Mouse (Mus musculus) embryonic facial prominence, embryonic 11.5 days (tissue): ENCODE results near the gene Cib2. TPM values are rescaled to one million over a fixed set of nuclear protein-coding genes. Genes with fewer than 3 reads are reported as not detected.

ENCODE experiments used
- ATAC-seq: fragments of 200-750 bp; cut with Nextera tagmentation; replicated peaks from 2 replicates; pipeline ENCODE4 v1.8.0; 2017; ENCODE audit warnings: low read depth; ENCODE audit not compliant: insufficient number of reproducible peaks, low FRiP score, low TSS enrichment
- DNase-seq: peaks from one replicate; pipeline ENCODE4 v3.0.0-alpha.2; 2015; ENCODE audit warnings: low spot score
- H3K27ac ChIP-seq: fragments of 300-500 bp; sonication (generic); replicated peaks from 2 replicates; pipeline ENCODE4 v1.5.1; 2014; ENCODE audit warnings: mild to moderate bottlenecking, low read depth, low read length, control low read depth
- H3K27me3 ChIP-seq: fragments of 300-500 bp; sonication (generic); 2 replicates; pipeline ENCODE4 v1.6.1; 2014; ENCODE audit warnings: mild to moderate bottlenecking, low read length, moderate library complexity, mixed read lengths; ENCODE audit not compliant: control insufficient read depth, insufficient read depth
- H3K36me3 ChIP-seq: fragments of 300-500 bp; sonication (generic); replicated peaks from 2 replicates; pipeline ENCODE4 v1.6.1; 2014; ENCODE audit warnings: low read depth, mild to moderate bottlenecking, low read length, moderate library complexity, mixed read lengths; ENCODE audit not compliant: control insufficient read depth, insufficient read depth
- H3K4me1 ChIP-seq: fragments of 300-500 bp; sonication (generic); 2 replicates; pipeline ENCODE4 v1.6.1; 2014; ENCODE audit warnings: low read length, mixed read lengths; ENCODE audit not compliant: control insufficient read depth, insufficient read depth
- H3K4me2 ChIP-seq: fragments of 300-500 bp; sonication (generic); 2 replicates; pipeline ENCODE4 v1.6.1; 2014; ENCODE audit warnings: low read depth, mild to moderate bottlenecking, control low read depth, low read length, moderate library complexity
- H3K4me3 ChIP-seq: fragments of 300-500 bp; sonication (generic); 2 replicates; pipeline ENCODE4 v1.5.1; 2014; ENCODE audit warnings: low read depth, low read length, control low read depth
- H3K9ac ChIP-seq: fragments of 300-500 bp; sonication (generic); replicated peaks from 2 replicates; pipeline ENCODE4 v1.6.1; 2014; ENCODE audit warnings: mild to moderate bottlenecking, control low read depth, low read length
- H3K9me3 ChIP-seq: fragments of 300-500 bp; sonication (generic); replicated peaks from 2 replicates; pipeline ENCODE4 v1.6.1; 2016; ENCODE audit warnings: mild to moderate bottlenecking, low read length, inconsistent platforms, mixed read lengths; ENCODE audit not compliant: control insufficient read depth
- whole genome bisulfite sequencing: fragments of 180-500 bp; shearing (Covaris S2); extraction: QIAGEN DNeasy Blood & Tissue Kit; methylation state at CpG from one replicate; pipeline ENCODE4 v1.1.7; 2014; 5-methylcytosine and 5-hydroxymethylcytosine counted together
- polyA plus RNA-seq: library from polyadenylated mRNA; unstranded; fragments of >200 nt; fragmentation: Nextera tagmentation; extraction: Ambion mirVana; gene quantifications from 2 replicates; pipeline ENCODE4 v1.2.1, GENCODE M21; 2014

Cib2 gene
- polyA plus RNA-seq, 1 experiment from 2014 or later, result 17.6 TPM

DNA sequence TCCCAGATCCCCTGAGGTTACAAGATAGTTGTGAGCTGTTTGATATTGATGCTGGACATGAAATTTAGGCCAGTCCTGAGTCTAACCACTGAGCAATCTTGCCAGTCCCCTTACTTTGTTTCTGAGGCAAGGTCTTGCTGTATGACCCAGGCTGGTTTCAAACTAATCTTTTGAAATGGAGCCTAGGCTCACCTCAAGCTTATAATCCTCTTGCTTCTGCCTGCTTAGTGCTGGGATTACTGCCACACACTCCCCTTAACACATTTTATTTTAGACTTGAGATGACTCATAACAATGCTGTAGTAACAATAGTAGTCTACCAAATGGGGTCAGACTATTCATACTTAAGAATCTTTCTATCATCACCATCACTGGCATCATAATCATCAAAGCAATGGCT is 28.6 kb downstream of the Cib2 start:
- H3K27ac ChIP-seq, result no peak overlapping the region
- no peaks in the 10 kb centered on the region for H3K4me1 ChIP-seq
- no peaks in the 10 kb centered on the region for H3K9me3 ChIP-seq
- no peak for DNase-seq
- no peaks in the 10 kb centered on the region for H3K27me3 ChIP-seq
- ATAC-seq, result no peak
- H3K4me2 ChIP-seq, result no peak overlapping the region
- no peak overlapping the region for H3K9ac ChIP-seq
- H3K36me3 ChIP-seq, result no peaks in the 10 kb centered on the region
- no peak overlapping the region for H3K4me3 ChIP-seq

DNA sequence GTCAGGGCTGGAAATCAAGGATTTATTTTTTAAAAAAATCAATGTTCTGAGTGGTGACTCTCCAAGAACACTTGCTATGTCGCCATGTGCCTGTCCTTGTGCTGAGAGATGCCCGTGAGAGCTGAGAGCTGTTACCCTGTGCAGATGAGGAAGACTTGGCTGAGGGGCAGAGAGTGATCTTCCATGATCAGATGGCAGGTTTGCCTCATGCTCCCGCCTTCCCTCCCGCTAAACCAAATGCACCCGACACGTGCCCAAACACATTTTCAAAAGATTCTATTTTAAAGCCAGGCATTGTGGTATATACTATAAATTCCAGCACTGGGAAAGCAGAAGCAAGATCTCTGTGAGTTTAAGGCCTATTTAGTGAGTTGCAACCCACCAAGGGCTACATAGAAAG is 29.2 kb downstream of the Cib2 start:
- H3K36me3 ChIP-seq, result no peaks in the 10 kb centered on the region
- 85% methylated on average over 6 of the region's 6 CpGs for WGBS
- H3K4me2 ChIP-seq, result no peak overlapping the region
- ATAC-seq (no peak), DNase-seq (no peak)
- no peaks in the 10 kb centered on the region for H3K27me3 ChIP-seq
- no peak overlapping the region for H3K27ac ChIP-seq
- H3K4me3 ChIP-seq, result no peak overlapping the region
- no peaks in the 10 kb centered on the region for H3K4me1 ChIP-seq
- no peaks in the 10 kb centered on the region for H3K9me3 ChIP-seq
- H3K9ac ChIP-seq, result no peak overlapping the region

DNA sequence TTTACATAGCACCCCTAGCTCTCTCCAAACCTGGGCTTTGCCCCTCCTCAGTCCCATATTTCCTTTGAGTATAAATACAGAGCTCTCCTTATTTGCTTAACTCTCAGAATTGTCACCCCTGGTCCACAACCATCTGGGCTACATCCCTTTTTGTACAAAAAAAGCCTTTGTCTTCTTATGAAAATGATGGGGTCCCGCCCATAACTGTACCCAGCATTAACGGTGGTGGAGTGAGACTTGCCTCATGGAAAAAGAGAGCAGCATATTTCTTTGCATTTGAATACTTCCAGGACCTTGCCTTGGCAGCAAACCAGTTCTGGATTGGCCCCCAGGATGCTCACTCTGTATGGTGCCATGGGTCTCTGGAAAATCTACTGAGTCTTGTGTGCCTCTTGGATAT is 30.1 kb downstream of the Cib2 start:
- WGBS, result 67% methylated on average over 2 of the region's 2 CpGs
- H3K9me3 ChIP-seq, result no peaks in the 10 kb centered on the region
- H3K9ac ChIP-seq, result no peak overlapping the region
- ATAC-seq (no peak), DNase-seq (no peak)
- H3K27me3 ChIP-seq, result no peaks in the 10 kb centered on the region
- no peaks in the 10 kb centered on the region for H3K36me3 ChIP-seq
- no peaks in the 10 kb centered on the region for H3K4me1 ChIP-seq
- H3K27ac ChIP-seq, result no peak overlapping the region
- H3K4me2 ChIP-seq, result no peak overlapping the region
- H3K4me3 ChIP-seq, result no peak overlapping the region

DNA sequence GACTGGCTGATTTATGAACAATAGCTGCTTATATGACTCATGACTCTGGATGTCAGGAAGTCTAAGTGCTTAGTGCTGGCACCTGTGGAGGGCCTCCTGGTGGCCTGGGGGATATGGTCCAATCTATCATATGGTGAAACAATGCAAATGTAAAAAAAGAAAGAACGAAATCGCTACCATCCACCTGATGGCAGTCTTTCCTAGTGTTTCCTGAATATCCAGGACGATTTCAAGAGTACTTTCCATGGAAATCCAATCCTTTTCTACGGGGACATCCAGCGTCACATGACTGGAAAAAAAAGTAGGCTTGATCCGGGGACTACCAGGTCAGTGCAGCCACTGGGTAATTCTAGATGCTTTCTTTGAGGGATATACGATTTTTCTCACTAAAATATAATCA is 32.3 kb downstream of the Cib2 start:
- no peak overlapping the region for H3K27ac ChIP-seq

DNA sequence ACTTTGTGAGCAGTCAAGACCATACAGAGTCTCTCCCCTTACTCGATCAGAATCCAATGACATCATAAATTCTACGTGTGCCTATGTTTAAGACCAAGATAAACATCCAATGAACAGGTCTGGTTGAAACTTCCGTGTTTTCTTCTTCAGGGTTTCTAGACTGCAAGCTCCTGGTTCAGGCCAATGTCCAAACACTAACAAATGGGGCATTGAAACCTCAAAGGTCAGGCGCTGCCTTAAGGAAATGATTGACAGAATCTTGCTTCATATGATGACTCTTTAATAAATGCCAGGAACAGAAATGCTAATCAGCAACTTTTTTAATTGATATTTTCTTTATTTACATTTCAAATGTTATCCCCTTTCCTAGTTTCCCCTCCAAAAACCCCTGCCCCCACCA is 39.7 kb downstream of the Cib2 start:
- DNase-seq, result no peak
- no peak overlapping the region for H3K4me2 ChIP-seq
- ATAC-seq, result no peak
- H3K4me1 ChIP-seq, result no peaks in the 10 kb centered on the region
- H3K9me3 ChIP-seq, result no peaks in the 10 kb centered on the region
- H3K4me3 ChIP-seq, result no peak overlapping the region
- WGBS, result 85% methylated on average over 4 of the region's 4 CpGs
- H3K27me3 ChIP-seq, result no peaks in the 10 kb centered on the region
- no peak overlapping the region for H3K27ac ChIP-seq
- H3K36me3 ChIP-seq, result no peaks in the 10 kb centered on the region
- H3K9ac ChIP-seq, result no peak overlapping the region

More for the DNA sequence above, 32.3 kb downstream of the Cib2 start:
- WGBS, result 71% methylated on average over 7 of the region's 7 CpGs
- no peak overlapping the region for H3K4me3 ChIP-seq
- H3K9me3 ChIP-seq, result no peaks in the 10 kb centered on the region
- H3K36me3 ChIP-seq, result no peaks in the 10 kb centered on the region
- ATAC-seq (no peak), DNase-seq (no peak)
- H3K9ac ChIP-seq, result no peak overlapping the region
- no peaks in the 10 kb centered on the region for H3K4me1 ChIP-seq
- H3K27me3 ChIP-seq, result no peaks in the 10 kb centered on the region
- no peak overlapping the region for H3K4me2 ChIP-seq

DNA sequence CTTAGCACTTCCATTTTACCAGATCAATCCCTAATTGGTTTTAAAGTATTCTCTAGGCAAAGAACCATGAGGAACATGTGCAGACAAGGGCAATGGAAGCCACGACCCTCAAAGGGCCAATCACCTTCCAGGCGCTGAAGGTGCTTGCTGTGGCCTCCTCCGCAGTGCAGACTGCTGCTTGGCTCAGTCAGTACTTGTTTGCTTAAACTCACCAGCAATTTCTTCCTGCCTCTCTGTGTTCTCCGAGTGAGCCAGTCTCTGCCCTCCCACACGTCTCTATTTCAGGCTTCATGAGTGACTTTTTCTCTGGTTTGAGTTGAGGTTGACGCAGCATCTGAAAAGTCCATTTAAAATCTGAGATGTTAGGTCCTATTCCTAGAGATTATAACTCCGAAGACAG is 41.1 kb downstream of the Cib2 start:
- DNase-seq (no peak), ATAC-seq (no peak)
- Histone ChIP-seq H3K9me3 (no peaks in the 10 kb centered on the region), H3K4me1 (no peaks in the 10 kb centered on the region), H3K36me3 (no peaks in the 10 kb centered on the region), H3K4me2 (no peak overlapping the region), H3K9ac (no peak overlapping the region), H3K4me3 (no peak overlapping the region), H3K27ac (no peak overlapping the region), H3K27me3 (no peaks in the 10 kb centered on the region)
- WGBS, result 72% methylated on average over 7 of the region's 7 CpGs

DNA sequence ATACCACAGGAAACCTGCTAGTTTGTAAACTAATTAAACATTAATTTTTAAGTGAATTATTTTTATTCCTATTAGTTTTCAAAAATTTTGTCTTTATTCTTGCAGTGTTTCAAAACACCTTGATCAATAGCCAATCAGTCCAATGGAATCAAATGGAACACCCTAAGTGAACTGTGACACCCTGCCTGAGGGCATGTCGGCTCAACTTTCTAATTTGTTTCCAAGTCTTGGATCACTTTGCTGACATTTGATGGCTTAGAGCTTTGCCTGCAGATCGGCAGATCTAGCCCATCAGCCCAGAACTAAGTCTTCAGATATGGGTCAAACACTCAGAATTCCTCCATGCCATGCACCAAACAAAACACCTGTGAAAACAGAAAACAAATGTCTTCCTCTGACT is 44.0 kb downstream of the Cib2 start:
- H3K9ac ChIP-seq, result no peak overlapping the region
- ATAC-seq (no peak), DNase-seq (no peak)
- WGBS, result 50% methylated on average over 2 of the region's 2 CpGs
- no peaks in the 10 kb centered on the region for H3K27me3 ChIP-seq
- no peak overlapping the region for H3K4me2 ChIP-seq
- H3K4me3 ChIP-seq, result no peak overlapping the region
- H3K27ac ChIP-seq, result no peak overlapping the region
- no peaks in the 10 kb centered on the region for H3K36me3 ChIP-seq
- no peaks in the 10 kb centered on the region for H3K9me3 ChIP-seq
- no peaks in the 10 kb centered on the region for H3K4me1 ChIP-seq

DNA sequence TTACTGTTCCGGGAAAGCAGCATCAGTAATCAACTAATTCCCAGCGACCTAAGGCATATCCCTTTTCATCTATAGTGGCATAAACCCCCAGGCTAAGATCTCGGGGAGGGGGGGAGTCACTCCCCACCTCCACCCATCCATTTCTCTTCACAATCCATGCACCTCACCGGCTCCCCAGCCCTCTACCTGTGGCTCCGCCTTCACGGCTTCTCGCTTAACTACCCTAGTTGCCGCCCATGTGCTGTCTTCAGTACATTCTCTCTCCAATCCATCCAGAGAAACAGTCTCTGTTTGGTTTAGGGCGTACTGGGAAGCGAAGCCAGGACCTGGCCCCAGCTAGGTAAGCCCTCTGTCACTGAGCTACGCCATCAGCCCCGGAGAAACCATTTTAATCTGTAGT is 57.1 kb downstream of the Cib2 start:
- Histone ChIP-seq H3K36me3 (no peaks in the 10 kb centered on the region), H3K27me3 (no peaks in the 10 kb centered on the region), H3K4me2 (peak overlapping the region; percentile 10; the same call in 1 of the 2 replicates), H3K4me1 (no peaks in the 10 kb centered on the region), H3K9me3 (no peaks in the 10 kb centered on the region), H3K27ac (no peak overlapping the region), H3K9ac (no peak overlapping the region; the same call in 1 of the 2 replicates), H3K4me3 (peak overlapping the region; percentile 10; the same call in 1 of the 2 replicates)
- WGBS, result 9% methylated on average over 12 of the region's 12 CpGs
- ATAC-seq, result no peak
- no peak for DNase-seq
